Mouse (Mus musculus) midbrain, embryonic 16.5 days (tissue): ENCODE data around the gene Capns2. TPM values are rescaled to one million over a fixed set of nuclear protein-coding genes. Genes with fewer than 3 reads are reported as not detected.

Experiments
- ATAC-seq: fragments of 200-750 bp; cut with Nextera tagmentation; 2 replicates; pipeline ENCODE4 v1.8.0; 2017; ENCODE audit warnings: moderate TSS enrichment
- H3K27ac ChIP-seq: fragments of 300-500 bp; sonication (generic); 2 replicates; pipeline ENCODE4 v1.5.1; 2014; ENCODE audit warnings: mild to moderate bottlenecking, low read length, mixed read lengths
- H3K27me3 ChIP-seq: fragments of 300-500 bp; sonication (generic); 2 replicates; pipeline ENCODE4 v1.6.1; 2014; ENCODE audit warnings: low read depth, low read length, mixed read lengths; ENCODE audit not compliant: control insufficient read depth, insufficient read depth
- H3K36me3 ChIP-seq: fragments of 300-500 bp; sonication (generic); 2 replicates; pipeline ENCODE4 v1.6.1; 2014; ENCODE audit warnings: mild to moderate bottlenecking, low read length, moderate library complexity, mixed read lengths; ENCODE audit not compliant: control insufficient read depth, insufficient read depth
- H3K4me1 ChIP-seq: fragments of 300-500 bp; sonication (generic); 2 replicates; pipeline ENCODE4 v1.6.1; 2014; ENCODE audit warnings: mild to moderate bottlenecking, low read length, mixed read lengths; ENCODE audit not compliant: control insufficient read depth, insufficient read depth
- H3K4me2 ChIP-seq: fragments of 300-500 bp; sonication (generic); 2 replicates; pipeline ENCODE4 v1.6.1; 2014; ENCODE audit warnings: mild to moderate bottlenecking, low read length, mixed read lengths
- H3K4me3 ChIP-seq: fragments of 300-500 bp; sonication (generic); 2 replicates; pipeline ENCODE4 v1.5.1; 2014; ENCODE audit warnings: low read depth, mild to moderate bottlenecking, low read length, moderate library complexity, mixed read lengths
- H3K9ac ChIP-seq: fragments of 300-500 bp; sonication (generic); 2 replicates; pipeline ENCODE4 v1.6.1; 2014; ENCODE audit warnings: low read depth, low read length, mixed read lengths
- H3K9me3 ChIP-seq: fragments of 300-500 bp; sonication (generic); replicated peaks from 2 replicates; pipeline ENCODE4 v1.6.1; 2014; ENCODE audit warnings: mild to moderate bottlenecking, low read length, mixed read lengths; ENCODE audit not compliant: control insufficient read depth, poor library complexity, severe bottlenecking
- WGBS: fragments of 180-500 bp; shearing (Covaris S2); extraction: QIAGEN DNeasy Blood & Tissue Kit; methylation state at CpG from one replicate; pipeline ENCODE4 v1.1.7; 2014; 5-methylcytosine and 5-hydroxymethylcytosine counted together
- polyA plus RNA-seq: library from polyadenylated mRNA; unstranded; fragments of >200 nt; fragmentation: Nextera tagmentation; extraction: Ambion mirVana; gene quantifications from 2 replicates; pipeline ENCODE4 v1.2.1, GENCODE M21; 2015

The Capns2 gene
- polyA plus RNA-seq, 1 experiment from 2014 or later: 0.19 TPM

DNA sequence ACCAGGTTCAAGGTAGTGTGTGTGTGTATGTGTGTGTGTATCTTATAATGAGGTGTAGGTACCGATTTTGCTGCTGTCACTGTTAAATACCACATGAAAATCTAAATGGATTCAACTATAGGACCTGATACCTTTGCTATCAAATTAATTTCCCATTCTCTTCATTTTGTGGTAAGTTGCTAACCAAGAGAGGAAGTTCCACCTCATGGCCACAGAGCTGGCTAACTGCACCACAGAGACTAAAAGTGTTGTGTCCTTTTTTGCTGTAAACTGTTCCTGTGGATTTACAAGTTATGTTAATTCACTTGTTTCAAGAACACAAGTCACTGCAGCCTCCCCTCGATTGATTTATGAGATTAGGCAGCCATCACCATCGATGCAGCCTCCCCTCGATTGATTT, 3.4 kb upstream of the Capns2 start:
- H3K27me3 ChIP-seq: no peaks in the 10 kb centered on the region
- H3K4me3 ChIP-seq: no peak overlapping the region
- no peak overlapping the region for H3K9ac ChIP-seq
- 0 out of 2 replicates have a peak, but pooled peaks cover 3% of the 10 kb centered on the region for H3K36me3 ChIP-seq
- no peak overlapping the region for H3K27ac ChIP-seq
- WGBS: 81% methylated on average over 4 of the region's 4 CpGs
- H3K9me3 ChIP-seq: no peaks in the 10 kb centered on the region
- ATAC-seq: no peak
- no peaks in the 10 kb centered on the region for H3K4me1 ChIP-seq
- no peak overlapping the region for H3K4me2 ChIP-seq

DNA sequence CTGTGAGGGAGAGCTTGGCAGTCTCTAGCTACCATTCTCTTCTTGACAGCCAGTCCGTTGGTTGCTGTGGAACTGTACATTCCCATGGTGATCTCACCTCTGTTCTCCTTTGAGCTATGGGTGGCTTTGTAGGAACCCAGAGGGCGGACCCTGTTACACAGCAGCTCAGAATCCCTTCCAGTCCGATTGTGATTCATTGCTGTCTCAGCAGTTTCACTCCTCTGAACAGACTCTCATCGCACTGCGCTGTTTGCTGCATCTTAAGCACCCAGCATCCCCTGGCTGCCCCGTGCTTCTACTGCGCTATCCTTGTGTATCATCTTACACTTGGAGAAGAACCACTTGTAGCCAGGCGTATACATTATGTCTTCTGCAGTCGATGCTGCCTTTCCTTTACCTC, 1.6 kb upstream of the Capns2 start:
- H3K4me3 ChIP-seq: no peak overlapping the region
- H3K9me3 ChIP-seq: no peaks in the 10 kb centered on the region
- H3K4me2 ChIP-seq: no peak overlapping the region
- WGBS: 81% methylated on average over 9 of the region's 9 CpGs
- no peak for ATAC-seq
- H3K36me3 ChIP-seq: 0 out of 2 replicates have a peak, but pooled peaks cover 3% of the 10 kb centered on the region
- H3K9ac ChIP-seq: no peak overlapping the region
- H3K4me1 ChIP-seq: no peaks in the 10 kb centered on the region
- no peak overlapping the region for H3K27ac ChIP-seq
- no peaks in the 10 kb centered on the region for H3K27me3 ChIP-seq

DNA sequence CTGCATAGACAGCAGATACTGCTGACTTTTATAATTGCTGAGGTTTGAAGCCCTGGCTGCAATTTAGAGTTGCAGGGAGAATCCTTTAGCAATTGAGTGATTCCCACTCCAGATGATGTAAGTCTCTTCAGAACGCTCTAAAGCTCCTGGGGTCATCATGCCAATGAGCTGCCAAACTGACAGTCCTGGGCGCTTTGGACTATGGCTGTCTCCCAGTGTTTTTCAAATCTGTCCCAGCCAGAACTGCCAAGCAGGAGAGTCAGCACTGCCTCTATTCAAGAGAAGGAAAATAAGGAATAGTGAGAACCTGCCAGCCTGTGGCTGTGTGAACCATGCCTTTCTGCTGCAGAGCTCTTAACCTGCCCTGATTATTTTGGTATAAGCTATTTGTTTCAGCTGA, 1.8 kb downstream of the Capns2 start:
- no peak overlapping the region for H3K27ac ChIP-seq
- H3K4me3 ChIP-seq: no peak overlapping the region
- no peak overlapping the region for H3K4me2 ChIP-seq
- H3K36me3 ChIP-seq: 0 out of 2 replicates have a peak, but pooled peaks cover 3% of the 10 kb centered on the region
- no peaks in the 10 kb centered on the region for H3K27me3 ChIP-seq
- H3K4me1 ChIP-seq: no peaks in the 10 kb centered on the region
- ATAC-seq: no peak
- WGBS: 73% methylated on average over 2 of the region's 2 CpGs
- H3K9ac ChIP-seq: no peak overlapping the region
- H3K9me3 ChIP-seq: no peaks in the 10 kb centered on the region

DNA sequence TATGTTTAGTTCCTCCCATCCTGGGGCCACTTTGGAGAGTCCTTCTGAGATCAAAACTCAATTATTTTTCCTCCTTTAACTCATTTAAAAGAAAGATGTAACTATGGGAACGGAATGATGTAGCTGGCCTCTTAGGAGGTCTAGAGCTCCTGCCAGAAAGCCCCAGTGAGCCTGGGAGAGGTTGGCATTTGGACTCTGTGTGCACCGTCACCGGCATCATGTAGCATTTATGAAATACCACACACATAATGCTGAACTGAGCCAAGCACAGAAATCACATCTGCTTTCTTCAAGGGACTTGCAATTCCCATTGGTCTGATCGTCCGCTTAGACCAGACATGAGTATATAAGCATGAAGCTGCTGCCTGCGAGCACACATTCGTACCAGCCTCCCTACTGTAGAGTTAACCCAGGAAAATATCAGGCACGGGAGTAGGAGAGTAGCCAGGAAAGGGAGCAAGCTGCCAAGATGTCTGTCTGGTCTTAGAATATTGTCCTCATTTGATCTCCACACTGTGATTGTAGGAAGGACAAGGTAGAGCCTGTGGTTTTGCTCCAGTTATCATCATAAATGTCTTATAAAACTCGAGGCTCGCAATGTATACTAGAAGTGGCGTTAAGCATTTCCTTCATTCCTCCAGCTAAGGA, 2.4 kb downstream of the Capns2 start:
- ATAC-seq: no peak
- H3K4me3 ChIP-seq: no peak overlapping the region
- H3K9me3 ChIP-seq: no peaks in the 10 kb centered on the region
- no peak overlapping the region for H3K4me2 ChIP-seq
- H3K9ac ChIP-seq: no peak overlapping the region
- H3K36me3 ChIP-seq: 0 out of 2 replicates have a peak, but pooled peaks cover 3% of the 10 kb centered on the region
- no peaks in the 10 kb centered on the region for H3K27me3 ChIP-seq
- WGBS: 87% methylated on average over 11 of the region's 11 CpGs
- H3K4me1 ChIP-seq: no peaks in the 10 kb centered on the region
- H3K27ac ChIP-seq: no peak overlapping the region

DNA sequence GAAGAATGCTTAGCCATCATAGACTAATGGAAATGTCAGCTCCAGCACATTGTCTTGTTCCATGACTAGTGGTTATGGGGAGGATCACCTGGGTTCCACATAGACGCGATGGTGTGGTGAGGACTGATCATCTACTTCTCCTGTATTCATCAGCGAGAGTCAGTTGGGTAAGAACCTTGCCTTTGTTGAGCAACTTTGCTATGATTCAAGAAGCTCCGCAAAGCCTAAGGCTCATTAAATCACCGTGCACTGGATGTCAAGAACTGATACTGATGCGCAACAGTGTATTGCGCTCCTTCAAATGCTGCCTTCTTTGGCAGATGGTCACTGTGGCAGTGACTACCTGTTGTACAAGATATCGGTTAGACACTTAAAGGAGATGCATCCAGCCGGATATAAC, 5.3 kb downstream of the Capns2 start:
- Histone ChIP-seq H3K27ac (no peak overlapping the region), H3K4me2 (no peak overlapping the region), H3K36me3 (0 out of 2 replicates have a peak, but pooled peaks cover 6% of the 10 kb centered on the region), H3K9me3 (no peaks in the 10 kb centered on the region), H3K4me3 (no peak overlapping the region), H3K4me1 (no peaks in the 10 kb centered on the region), H3K9ac (no peak overlapping the region), H3K27me3 (no peaks in the 10 kb centered on the region)
- ATAC-seq: no peak
- 95% methylated on average over 9 of the region's 9 CpGs for WGBS

DNA sequence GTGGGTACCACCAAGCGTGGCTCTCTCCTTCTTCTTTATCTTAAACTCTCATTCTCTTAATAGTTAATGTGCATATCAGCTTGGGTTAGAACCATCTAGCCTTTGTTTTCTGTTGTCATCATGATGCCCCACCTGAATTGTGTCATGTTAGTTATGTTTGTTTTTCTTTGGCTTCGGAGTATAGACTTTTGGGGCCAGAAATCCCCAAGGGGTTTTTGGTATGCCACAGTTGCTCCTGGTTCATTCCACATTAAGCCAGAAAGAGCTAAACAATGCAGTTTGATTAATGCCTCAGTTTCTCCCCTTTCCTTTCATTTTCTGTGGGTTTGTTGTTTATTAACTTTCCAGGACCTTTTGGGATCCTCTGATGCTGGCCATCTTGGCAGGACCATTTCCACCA, 7.2 kb downstream of the Capns2 start:
- no peak for ATAC-seq
- Histone ChIP-seq H3K4me3 (no peak overlapping the region), H3K9me3 (no peaks in the 10 kb centered on the region), H3K4me1 (no peaks in the 10 kb centered on the region), H3K4me2 (no peak overlapping the region), H3K27me3 (no peaks in the 10 kb centered on the region), H3K27ac (no peak overlapping the region), H3K36me3 (0 out of 2 replicates have a peak, but pooled peaks cover 3% of the 10 kb centered on the region), H3K9ac (no peak overlapping the region)
- WGBS: 94% methylated on average over 2 of the region's 2 CpGs

DNA sequence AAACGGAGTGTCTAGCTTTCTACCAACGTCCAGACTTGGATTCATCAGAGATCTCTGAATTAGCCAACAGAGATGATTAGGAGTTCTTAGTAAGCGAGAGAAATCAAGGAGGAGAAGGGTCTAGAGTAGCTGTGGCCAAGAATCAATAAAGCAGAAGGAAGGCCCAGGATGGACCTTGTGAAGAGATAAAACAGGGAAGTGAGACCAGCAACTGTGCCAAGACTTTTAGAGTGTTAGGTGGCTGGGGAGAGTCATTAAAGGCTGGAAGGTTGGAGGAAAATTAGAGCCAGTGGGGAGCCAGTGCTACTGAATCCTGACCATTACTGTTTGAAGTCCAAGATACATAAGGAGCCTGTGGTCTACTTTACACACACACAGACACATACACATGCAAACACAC, 10.3 kb downstream of the Capns2 start:
- no peaks in the 10 kb centered on the region for H3K4me1 ChIP-seq
- H3K9ac ChIP-seq: no peak overlapping the region
- H3K36me3 ChIP-seq: 0 out of 2 replicates have a peak, but pooled peaks cover 3% of the 10 kb centered on the region
- H3K4me2 ChIP-seq: no peak overlapping the region
- no peak overlapping the region for H3K27ac ChIP-seq
- no peak for ATAC-seq
- H3K27me3 ChIP-seq: no peaks in the 10 kb centered on the region
- 83% methylated on average over 3 of the region's 3 CpGs for WGBS
- no peaks in the 10 kb centered on the region for H3K9me3 ChIP-seq
- H3K4me3 ChIP-seq: no peak overlapping the region

DNA sequence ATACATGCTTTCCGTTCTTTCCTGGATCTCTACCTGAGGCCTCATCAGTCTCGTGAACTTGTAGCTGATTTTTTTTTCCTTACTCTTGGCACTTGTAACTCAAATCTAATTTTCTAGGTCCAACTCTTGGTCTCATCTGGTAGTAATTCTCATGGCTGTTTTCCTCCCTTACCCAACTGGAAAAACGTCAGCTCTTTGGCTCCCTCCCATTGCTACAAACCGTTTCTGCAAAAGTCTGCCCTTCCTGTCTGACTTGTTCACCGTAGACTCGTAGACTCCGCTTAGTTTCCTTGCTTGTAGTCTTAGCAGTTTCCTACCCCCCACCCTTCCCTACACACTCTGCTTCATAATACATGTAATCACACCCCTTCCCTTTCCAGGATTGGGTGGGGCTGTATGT, 12.2 kb downstream of the Capns2 start:
- no peaks in the 10 kb centered on the region for H3K4me1 ChIP-seq
- no peak overlapping the region for H3K4me3 ChIP-seq
- 89% methylated on average over 7 of the region's 7 CpGs for WGBS
- ATAC-seq: no peak
- H3K9me3 ChIP-seq: no peaks in the 10 kb centered on the region
- no peak overlapping the region for H3K9ac ChIP-seq
- H3K27me3 ChIP-seq: no peaks in the 10 kb centered on the region
- no peak overlapping the region for H3K4me2 ChIP-seq
- 0 out of 2 replicates have a peak, but pooled peaks cover 3% of the 10 kb centered on the region for H3K36me3 ChIP-seq
- no peak overlapping the region for H3K27ac ChIP-seq

DNA sequence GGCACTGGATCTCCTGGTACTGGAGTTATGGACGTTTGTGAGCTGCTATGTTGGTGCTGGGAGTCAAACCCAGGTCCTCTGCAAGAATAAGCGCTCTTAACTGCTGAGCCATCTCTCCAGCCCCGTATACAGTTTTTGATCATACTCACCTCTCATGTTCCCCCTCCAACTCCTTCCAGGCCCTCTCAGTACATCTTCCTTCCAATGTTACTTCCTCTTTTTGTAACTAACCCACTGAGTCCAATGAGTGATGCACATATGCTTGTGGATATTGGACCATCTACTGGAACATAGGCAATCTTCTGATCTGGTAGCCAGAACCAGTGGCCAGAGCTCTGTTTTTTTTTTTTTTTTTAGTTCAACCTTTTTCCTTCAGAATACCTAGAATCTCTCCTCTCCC, 14.9 kb downstream of the Capns2 start:
- no peaks in the 10 kb centered on the region for H3K9me3 ChIP-seq
- ATAC-seq: no peak
- no peak overlapping the region for H3K4me3 ChIP-seq
- no peaks in the 10 kb centered on the region for H3K36me3 ChIP-seq
- no peak overlapping the region for H3K4me2 ChIP-seq
- no peak overlapping the region for H3K9ac ChIP-seq
- WGBS: 83% methylated on average over 3 of the region's 3 CpGs
- H3K4me1 ChIP-seq: no peaks in the 10 kb centered on the region
- H3K27me3 ChIP-seq: no peaks in the 10 kb centered on the region
- H3K27ac ChIP-seq: no peak overlapping the region
